Mouse (Mus musculus): Measurements from ENCODE around the gene Ttll8. TPM values are rescaled to one million over a fixed set of nuclear protein-coding genes. Genes with fewer than 3 reads are reported as not detected.

The Ttll8 gene
- total RNA-seq, 2 experiments from 2014 or later: 0.10 TPM; not detected in 1

GRCm38 (mm10) chr15:88921992-88922310 lies 32.3 kb downstream of the Ttll8 start:
- no peak for DNase-seq (ENCODE audit: low spot score in 2 of 2)

- DNase-seq (ENCODE audit: low spot score in 2 of 2): peak; percentile 68 to 77
Measured at GRCm38 (mm10) chr15:88921131-88921991, 32.9 kb downstream of the Ttll8 start.

DNA sequence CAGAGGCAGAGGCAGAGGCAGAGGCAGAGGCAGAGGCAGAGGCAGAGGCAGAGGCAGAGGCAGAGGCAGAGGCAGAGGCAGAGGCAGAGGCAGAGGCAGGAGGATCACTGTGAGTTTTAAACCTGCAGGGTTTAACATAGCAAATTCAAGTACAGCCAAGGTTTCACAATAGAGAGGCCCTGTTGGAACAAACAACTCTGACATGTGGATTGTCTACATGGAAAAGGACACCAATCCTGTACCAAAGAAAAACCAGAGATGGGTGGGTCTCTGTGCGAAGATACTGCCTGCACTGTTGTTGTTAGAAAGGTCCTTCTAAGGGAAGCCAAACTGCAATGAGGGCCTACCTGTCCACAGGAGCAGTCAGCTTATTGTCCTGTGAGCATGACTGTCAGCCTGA lies 34.2 kb downstream of the Ttll8 start:
- DNase-seq (ENCODE audit: low spot score in 2 of 2): no peak

- DNase-seq (ENCODE audit: low spot score in 2 of 2): no peak
Measured at GRCm38 (mm10) chr15:88919328-88919727, 34.9 kb downstream of the Ttll8 start.

DNA sequence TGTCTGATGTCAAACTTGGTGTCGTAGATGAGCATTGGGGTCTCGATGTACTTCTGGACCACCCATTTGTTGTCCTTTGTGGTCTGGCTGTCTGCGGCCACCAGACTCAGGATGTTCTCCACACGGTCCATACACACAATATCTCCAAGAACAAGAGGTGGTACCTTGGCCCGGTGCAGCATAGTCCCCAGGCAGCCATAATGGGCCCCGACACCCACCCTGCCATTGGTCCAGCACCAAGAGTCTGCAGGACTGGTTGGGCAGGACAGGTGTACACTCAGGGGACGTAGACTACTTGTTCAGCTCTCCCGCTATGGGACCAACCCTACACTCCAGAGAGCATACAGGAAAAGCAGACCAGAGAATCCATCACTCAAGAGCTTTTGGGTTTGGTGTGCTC lies 37.1 kb downstream of the Ttll8 start:
- no peak for DNase-seq (ENCODE audit: low spot score in 2 of 2)

DNA sequence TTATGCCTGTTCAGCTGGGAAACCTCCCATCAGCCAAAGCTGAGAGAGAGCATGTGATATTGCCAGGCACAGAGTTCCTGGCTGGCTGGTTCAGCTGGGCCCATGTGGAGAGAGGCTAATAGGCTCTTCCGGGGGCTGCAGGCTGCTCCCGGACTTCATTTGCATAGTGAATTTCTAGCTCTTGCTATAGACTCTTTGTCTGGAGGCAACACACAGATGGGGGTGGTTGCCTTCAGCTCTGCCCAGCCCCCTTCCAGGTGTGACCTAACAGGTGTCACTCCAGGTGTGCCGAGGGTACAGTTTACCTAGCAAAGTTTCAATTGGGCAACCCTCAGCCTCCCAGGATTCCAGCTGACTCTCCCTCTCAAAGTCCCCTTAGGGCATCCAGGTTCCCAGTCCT lies 37.9 kb downstream of the Ttll8 start:
- no peak for DNase-seq (ENCODE audit: low spot score in 2 of 2)

DNA sequence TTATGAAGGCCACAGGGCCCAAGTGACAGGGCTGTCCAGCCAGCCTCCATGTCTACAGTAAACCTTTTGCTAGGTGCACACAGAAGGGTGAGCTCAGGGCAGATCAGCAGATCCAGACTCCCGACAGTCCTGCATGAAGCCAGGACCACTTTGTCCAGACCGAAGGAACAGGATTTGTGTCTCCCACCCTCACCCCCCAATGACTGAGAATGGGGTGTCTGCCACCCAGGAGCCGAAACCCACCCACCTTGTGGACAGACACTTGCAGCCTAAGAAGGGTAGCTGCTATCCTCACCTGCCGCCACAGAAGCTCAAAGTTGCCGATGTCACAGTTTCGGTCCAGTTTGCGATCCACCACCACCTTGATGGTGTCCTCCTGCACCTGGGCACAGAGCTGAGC lies 39.2 kb downstream of the Ttll8 start:
- no peak for DNase-seq (ENCODE audit: low spot score in 2 of 2)

DNA sequence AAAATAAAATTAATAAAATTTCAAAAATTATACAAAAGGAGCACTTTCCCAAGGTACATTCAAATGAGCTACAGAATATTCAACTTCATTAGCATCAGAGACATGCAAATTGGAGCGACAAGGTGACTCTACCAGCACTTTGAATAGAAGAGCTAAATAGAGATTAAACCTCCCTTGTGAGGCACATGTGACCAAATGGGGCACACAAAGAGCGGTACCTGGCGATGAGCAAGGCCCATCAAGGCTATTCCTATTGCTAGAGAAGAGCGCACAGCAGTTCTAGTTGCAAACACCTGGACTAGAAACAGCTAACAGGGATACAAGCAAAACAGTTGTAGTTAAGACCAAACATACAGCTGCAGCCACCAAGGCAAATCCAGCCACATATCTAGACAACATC lies 47.9 kb downstream of the Ttll8 start:
- no peak for DNase-seq (ENCODE audit: low spot score in 2 of 2)

DNA sequence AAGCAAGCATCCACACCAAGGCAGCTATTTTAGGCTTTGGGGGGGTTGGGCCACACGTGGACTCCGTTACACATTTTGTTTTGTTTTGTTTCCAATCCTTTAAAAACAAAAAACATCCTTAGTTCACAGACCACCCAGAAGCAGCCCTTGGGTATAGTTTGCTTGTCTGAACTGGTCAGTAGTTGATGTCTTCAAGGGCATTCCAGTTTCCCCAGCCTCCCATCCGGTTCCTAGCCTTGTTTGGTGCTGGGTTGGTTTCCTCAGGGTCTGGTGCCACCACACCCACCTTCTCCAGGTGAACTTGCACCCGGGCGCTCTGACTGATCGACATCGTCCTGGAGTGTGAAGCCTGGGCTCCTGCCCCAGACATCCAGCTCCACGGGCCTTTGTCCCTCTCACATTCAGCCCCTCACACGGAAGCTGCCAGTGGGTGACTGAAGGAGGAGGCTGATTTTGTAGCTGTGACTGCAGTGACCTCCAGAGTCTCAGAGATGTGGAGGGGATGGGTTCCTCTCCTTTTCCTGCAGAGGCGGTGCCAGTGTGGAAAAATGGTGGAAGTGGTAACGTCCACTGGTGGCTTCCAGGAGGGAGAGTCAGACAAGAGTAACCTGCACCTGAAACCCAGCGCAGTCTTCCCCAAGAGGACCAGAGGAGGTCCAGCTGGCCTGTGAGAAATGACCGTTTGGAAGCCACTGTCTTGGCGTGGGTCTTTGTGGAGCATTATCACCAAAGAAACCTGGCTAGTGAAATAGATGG lies 50.0 kb downstream of the Ttll8 start:
- DNase-seq (ENCODE audit: low spot score in 2 of 2): no peak

- DNase-seq (ENCODE audit: low spot score in 2 of 2): no peak
Measured at GRCm38 (mm10) chr15:88903086-88903485, 51.1 kb downstream of the Ttll8 start.

GRCm38 (mm10) chr15:88902200-88902875 lies 51.9 kb downstream of the Ttll8 start:
- no peak for DNase-seq (ENCODE audit: low spot score in 2 of 2)

DNA sequence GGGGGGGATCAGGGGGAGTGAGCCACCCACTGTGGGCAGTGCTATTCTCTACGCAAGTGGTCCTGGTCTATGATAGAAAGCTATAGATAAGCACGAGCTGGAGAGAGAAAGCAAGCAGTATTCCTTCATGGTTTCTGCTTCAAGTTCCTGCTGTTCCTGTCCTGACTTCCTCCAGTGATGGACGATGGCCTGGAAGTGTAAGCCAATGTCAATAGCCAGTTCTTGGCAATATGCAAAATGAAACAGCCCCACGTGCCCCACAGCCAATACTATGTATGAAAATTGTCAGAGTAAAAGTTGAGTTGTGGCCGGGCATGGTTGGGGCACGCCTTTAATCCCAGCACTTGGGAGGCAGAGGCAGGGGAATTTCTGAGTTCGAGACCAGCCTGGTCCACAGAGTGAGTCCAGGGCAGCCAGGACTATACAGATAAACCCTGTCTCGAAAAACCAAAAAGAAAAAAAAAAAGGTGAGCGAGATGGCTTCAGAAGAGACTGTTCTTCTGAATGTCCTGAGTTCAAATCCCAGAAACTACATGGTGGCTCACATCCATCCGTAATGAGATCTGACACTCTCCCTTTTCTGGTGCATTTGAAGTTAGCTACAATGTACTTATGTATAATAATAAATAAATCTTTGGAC lies 57.8 kb downstream of the Ttll8 start:
- no peak for DNase-seq (ENCODE audit: low spot score in 2 of 2)

DNA sequence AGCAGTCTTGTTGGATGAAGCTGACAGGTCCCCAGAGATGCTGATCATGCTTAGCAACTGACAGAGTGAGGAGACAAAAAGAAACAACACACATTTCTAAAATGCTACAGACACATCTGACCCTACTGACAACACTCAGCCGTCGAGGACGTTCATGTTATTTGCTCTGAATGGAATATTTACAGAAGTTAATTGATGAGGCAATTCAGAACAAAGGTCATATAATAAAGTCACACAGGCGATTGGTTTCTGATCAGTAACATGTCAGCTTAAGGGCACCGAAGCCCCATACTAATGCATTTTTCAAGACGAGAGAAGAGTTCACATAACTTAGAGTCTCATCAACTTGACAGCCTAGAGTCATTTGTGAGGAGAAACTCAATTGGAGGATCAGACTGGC lies 58.3 kb downstream of the Ttll8 start:
- no peak for DNase-seq (ENCODE audit: low spot score in 2 of 2)

DNA sequence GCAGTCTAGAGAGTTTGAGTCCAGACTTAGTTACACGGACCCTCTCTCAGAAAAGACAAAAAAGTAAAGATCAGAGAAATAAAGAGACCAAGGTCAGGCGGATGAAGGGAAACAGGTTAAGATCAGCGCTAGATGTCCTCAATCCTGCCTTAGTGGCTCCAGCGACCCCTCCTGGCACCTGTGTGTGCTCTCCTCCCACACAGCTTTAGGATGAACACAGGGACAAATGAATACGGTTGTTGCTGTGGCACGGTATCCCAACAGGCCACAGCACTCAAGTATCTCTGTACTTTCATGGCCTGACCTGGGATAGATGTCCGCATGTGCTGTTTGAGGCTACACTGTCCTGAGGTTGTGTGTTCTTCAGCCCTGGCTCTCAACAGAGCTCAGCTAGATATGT lies 59.1 kb downstream of the Ttll8 start:
- no peak for DNase-seq (ENCODE audit: low spot score in 2 of 2)

- DNase-seq (ENCODE audit: low spot score in 2 of 2): no peak
Measured at GRCm38 (mm10) chr15:88892876-88893275, 61.3 kb downstream of the Ttll8 start.

- no peak for DNase-seq (ENCODE audit: low spot score in 2 of 2)
Measured at GRCm38 (mm10) chr15:88892252-88892651, 62.0 kb downstream of the Ttll8 start.

- no peak for DNase-seq (ENCODE audit: low spot score in 2 of 2)
Measured at GRCm38 (mm10) chr15:88891676-88892040, 62.6 kb downstream of the Ttll8 start.

GRCm38 (mm10) chr15:88890751-88891675 lies 63.2 kb downstream of the Ttll8 start:
- DNase-seq (ENCODE audit: low spot score in 2 of 2): peak in 1 of 2 experiments; percentile 36

DNA sequence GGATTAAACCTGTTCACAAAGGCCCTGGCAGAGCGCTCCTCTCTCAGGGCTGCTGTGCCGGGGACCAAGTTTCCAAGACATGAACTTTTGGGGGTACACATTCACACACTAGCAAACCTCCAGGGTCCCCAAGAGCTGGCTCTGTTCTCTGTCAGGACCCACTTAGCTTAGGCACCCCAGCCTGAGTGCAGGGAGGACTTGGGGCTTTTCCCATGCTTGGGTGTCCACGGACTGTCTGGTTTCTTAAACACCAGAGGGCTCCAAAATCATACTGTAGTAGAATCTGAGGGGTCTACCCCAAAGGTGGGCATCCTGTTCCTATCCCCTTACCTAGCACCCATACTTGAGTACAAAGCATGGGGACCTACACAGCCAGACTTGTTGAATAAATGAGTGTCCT lies 64.2 kb downstream of the Ttll8 start:
- no peak for DNase-seq (ENCODE audit: low spot score in 2 of 2)

DNA sequence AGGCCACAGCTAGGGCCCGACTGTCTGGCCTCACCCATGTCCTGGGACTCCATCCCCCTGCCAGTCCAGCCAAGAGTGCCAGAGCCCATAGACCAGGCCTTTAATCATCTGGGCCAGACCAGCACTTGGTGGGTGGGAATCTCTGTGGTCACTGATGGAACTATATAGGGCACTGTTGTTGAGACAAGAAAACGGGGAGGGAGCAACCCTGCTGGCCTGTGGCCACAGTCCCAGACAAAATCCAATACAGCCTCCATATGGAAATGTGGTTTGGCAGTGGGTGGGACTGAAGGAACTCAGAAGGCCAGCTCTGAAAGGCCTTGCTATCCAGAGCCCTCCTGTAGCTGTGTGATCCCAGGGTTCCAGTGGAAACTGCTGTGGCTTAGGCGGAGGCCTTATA lies 65.2 kb downstream of the Ttll8 start:
- DNase-seq (ENCODE audit: low spot score in 2 of 2): no peak

DNA sequence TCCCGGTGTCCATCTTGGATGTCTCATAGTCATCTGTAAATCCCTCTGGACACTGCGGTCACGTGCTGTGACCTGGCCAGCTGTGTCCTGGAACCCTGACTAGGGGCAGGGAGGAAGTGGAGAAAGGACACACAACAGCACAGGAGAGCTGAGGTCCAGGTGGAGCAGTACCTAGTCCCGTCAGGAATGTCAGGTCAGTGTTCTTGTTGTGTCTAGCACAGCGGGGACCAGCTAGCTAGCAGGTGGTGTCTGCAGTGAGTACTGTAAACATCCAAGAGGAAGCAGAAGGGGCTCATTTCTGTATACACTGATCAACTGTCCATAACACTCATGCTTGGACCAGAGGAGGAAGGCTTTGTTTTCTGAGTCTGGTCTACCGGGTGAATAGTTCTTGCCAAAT lies 68.8 kb downstream of the Ttll8 start:
- DNase-seq (ENCODE audit: low spot score in 2 of 2): no peak
